Mouse (Mus musculus): ENCODE results near the gene Tesc. TPM values are rescaled to one million over a fixed set of nuclear protein-coding genes. Genes with fewer than 3 reads are reported as not detected.

The Tesc gene
- total RNA-seq, 4 experiments from 2014 or later = 84.0 to 92.2 (median 89.0) TPM

DNA sequence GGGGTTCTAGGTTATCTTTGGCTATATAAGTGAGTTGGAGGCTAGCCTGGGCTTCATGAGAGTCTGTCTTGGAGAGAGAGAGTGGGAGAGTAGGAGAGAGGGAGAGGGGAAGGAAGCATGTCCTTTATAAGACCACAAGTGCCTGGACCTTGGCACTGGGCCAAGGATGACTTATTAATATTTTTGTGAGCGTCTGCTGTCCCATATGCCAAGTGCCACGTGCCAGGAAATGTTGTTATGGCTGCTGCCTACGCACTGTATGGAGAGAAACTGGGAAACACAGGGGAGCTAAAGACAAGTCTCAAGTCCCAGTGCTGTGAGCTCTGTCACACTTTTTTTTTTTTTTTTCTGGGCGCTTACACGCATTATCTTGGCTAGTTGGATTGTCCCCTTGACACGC, 15.1 kb downstream of the Tesc start:
- no peak for DNase-seq (ENCODE audit: low spot score in 2 of 2)

- DNase-seq (ENCODE audit: low spot score in 2 of 2) = no peak
Observed at GRCm38 (mm10) chr5:118043761-118044160, 16.2 kb downstream of the Tesc start.

- no peak for DNase-seq (ENCODE audit: low spot score in 2 of 2)
Observed at GRCm38 (mm10) chr5:118044907-118045306, 17.4 kb downstream of the Tesc start.

DNA sequence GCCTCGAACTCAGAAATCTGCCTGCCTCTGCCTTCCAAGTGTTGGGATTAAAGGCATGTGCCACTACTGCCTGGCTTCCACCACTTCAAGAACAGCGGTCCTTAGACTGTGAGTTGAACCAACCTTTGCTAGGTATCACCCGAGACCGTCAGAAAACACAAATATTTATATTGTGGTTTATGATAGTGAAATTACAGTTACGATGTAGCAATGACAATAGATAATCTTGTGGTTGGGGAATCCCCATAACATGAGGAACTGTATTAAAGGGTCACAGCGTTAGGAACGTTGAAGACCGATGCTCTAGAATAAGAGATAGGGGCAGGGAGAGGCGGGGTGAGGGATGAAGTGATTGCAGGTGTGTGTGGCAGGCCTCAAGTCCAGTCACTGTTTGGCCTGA, 17.8 kb downstream of the Tesc start:
- DNase-seq (ENCODE audit: low spot score in 2 of 2) = no peak

DNA sequence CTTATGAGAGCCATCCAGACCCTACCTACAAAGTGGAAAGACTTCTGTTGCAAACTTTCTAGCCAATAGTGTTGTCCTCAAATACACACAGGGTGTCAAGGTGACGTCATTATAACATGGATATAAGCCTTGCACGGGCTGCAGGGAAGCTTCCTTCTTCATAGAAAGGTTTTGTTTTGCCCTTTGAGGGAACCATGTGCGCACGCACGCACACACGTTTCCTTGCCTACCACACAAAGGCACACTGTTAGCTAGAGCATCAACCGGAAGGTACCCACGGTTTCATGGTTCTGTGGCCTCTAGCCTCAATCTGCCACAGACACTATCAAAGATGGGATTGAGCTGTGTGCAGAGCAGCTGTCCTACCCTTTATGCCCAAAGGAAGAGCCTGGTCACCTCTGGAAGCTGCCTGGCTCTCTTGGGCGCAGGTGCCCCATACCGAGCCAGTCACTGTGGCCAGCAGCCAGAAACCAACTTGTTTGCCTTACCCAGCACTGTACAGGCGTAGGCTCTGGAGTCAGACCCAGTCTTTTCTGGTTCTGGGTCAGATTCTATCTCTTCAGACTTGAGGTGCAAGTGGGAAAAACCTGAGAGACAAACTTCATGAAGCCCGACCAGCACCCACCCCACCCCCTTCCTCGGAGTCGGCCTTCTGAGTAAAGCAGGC, 19.7 kb downstream of the Tesc start:
- no peak for DNase-seq (ENCODE audit: low spot score in 2 of 2)

GRCm38 (mm10) chr5:118048412-118048811, 20.9 kb downstream of the Tesc start:
- DNase-seq (ENCODE audit: low spot score in 2 of 2) = no peak

GRCm38 (mm10) chr5:118048928-118049327, 21.4 kb downstream of the Tesc start:
- DNase-seq (ENCODE audit: low spot score in 2 of 2) = no peak

- DNase-seq (ENCODE audit: low spot score in 2 of 2) = no peak
Observed at GRCm38 (mm10) chr5:118050743-118051142, 23.2 kb downstream of the Tesc start.

- DNase-seq (ENCODE audit: low spot score in 2 of 2) = no peak
Observed at GRCm38 (mm10) chr5:118051981-118052662, 24.6 kb downstream of the Tesc start.

DNA sequence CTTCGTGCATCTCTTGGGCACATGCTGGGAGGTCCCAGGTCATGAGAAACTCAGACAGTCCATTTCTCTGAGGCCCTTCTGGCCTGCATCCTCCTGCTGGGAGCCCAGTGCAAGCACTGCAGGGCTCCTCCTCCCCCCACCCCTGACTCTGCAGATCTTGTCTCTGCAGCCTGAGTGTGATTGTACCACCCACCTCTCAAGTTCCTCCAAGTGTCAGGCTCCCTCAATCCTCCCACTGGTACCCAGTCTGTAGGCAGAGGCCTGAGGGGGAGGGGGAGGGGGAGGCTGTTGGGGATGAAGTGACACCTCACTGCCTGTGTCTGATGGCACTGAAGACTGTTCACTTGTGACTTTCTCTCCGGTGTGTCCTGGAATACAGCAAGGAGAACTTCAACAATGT, 25.7 kb downstream of the Tesc start:
- no peak for DNase-seq (ENCODE audit: low spot score in 2 of 2)

GRCm38 (mm10) chr5:118057508-118058111, 30.1 kb downstream of the Tesc start:
- DNase-seq (ENCODE audit: low spot score in 2 of 2) = no peak

DNA sequence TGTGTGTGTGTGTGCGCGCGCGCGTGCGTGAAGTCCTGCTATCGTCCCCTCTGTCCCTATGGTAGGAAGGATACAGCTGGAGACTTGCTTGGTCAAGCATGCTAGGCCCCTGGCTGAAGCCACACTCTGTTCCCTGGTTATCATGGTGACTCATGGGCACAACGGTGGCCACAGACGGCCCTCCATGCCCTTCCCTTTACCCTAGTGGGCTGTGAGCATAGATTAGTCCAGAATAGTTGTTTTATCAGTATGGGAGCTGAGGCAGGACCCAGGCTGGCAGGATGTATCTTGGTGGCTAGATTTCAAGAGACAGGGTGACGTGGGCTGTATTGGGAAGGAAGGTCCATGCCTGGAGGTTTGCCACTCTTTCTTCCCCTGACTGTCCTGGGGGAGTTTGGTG, 31.3 kb downstream of the Tesc start:
- no peak for DNase-seq (ENCODE audit: low spot score in 2 of 2)

- no peak for DNase-seq (ENCODE audit: low spot score in 2 of 2)
Observed at GRCm38 (mm10) chr5:118059646-118060045, 32.1 kb downstream of the Tesc start.

DNA sequence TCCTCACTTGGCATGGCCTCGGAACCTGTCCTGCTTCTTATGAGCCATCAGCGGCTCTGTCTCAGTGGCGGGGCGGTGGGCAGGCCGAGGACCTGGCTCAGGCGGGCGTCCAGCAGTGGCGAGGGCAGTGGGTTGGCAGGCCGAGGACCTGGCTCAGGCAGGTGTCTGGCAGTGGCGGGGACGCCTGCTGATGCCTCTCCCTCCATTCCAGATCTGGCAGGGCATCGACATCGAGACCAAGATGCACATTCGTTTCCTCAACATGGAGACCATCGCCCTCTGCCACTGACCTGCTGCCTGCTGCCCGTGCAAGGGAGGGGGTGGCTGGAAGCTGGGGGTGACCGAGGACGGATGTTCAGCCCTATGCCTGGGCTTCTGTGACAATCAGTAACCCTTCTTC, 33.8 kb downstream of the Tesc start:
- no peak for DNase-seq (ENCODE audit: low spot score in 2 of 2)

- DNase-seq (ENCODE audit: low spot score in 2 of 2) = peak in 1 of 2 experiments; percentile 45
Observed at GRCm38 (mm10) chr5:118063181-118063621, 35.7 kb downstream of the Tesc start.

GRCm38 (mm10) chr5:118064284-118064901, 36.9 kb downstream of the Tesc start:
- DNase-seq (ENCODE audit: low spot score in 2 of 2) = no peak

GRCm38 (mm10) chr5:118065516-118066255, 38.1 kb downstream of the Tesc start:
- DNase-seq (ENCODE audit: low spot score in 2 of 2) = no peak

DNA sequence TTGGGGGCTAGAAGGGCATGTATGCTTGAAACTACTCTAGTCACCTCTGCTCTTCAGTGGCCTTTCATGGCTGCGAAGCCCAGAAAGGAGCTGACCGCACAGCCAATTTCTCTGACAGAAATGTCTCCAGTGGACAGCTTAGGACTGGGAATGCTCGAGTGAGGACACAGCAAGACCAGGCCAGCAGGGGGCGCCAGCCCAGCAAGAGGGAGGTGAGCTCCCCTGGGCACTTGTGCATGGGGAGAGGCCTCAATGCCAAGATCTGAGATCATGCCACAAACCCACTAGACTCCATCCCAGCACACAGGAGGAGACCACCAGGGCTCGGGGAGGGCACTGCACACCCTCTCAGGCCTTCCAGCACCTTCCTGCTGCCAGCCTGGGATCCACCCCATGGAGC, 39.3 kb downstream of the Tesc start:
- peak; percentile 57 to 70 for DNase-seq (ENCODE audit: low spot score in 2 of 2)

DNA sequence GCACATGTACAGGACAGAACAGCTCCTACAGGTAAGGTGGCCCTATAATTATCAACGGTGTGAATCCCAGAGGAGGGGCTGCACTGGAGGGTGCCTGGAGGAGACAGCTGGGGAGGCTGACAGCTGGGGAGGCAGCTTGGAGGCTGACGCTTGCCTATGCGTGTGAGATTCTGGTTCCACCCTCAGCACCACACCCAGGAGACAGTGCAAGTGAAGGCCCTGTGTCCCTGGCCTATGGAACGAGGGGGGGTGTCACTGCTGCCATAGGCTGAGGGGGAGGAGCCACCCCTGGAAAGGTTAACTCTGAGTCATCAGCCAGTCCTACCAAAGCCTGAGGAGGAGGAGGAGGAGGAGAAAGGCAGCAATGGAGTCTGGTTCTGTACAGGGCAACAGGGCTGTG, 40.0 kb downstream of the Tesc start:
- DNase-seq (ENCODE audit: low spot score in 2 of 2) = no peak

- no peak for DNase-seq (ENCODE audit: low spot score in 2 of 2)
Observed at GRCm38 (mm10) chr5:118067984-118068494, 40.5 kb downstream of the Tesc start.

- peak; percentile 65 to 75 for DNase-seq (ENCODE audit: low spot score in 2 of 2)
Observed at GRCm38 (mm10) chr5:118069315-118069714, 41.8 kb downstream of the Tesc start.
